Mouse (Mus musculus) bone marrow macrophage, adult 2 months (primary cell): ENCODE measurements at regions not wholly inside any gene's neighbourhood (a gene's known extent, or its start where the extent isn't known, plus 50 kb on each side); places are given as distances from the start of the nearest gene placed in this dataset.

Experiments
- CTCF ChIP-seq: IDR thresholded peaks from 2 replicates; pipeline ENCODE4 v1.5.1; 2012; ENCODE audit warnings: low read depth, mild to moderate bottlenecking, low read length, moderate library complexity
- POLR2A ChIP-seq: IDR thresholded peaks from 2 replicates; pipeline ENCODE4 v1.6.1; 2012; ENCODE audit warnings: mild to moderate bottlenecking, low read depth, low read length, borderline replicate concordance

GRCm38 (mm10) chr5:16425302-16425701 is 128.0 kb upstream of the Hgf start:
- no peak for TF ChIP-seq POLR2A
- TF ChIP-seq CTCF: no peak
